Mouse (Mus musculus): ENCODE results near the gene Tulp4. TPM values are rescaled to one million over a fixed set of nuclear protein-coding genes. Genes with fewer than 3 reads are reported as not detected.

Tulp4 gene
- total RNA-seq, 2 experiments from 2014 or later = 99.6 to 111 TPM

DNA sequence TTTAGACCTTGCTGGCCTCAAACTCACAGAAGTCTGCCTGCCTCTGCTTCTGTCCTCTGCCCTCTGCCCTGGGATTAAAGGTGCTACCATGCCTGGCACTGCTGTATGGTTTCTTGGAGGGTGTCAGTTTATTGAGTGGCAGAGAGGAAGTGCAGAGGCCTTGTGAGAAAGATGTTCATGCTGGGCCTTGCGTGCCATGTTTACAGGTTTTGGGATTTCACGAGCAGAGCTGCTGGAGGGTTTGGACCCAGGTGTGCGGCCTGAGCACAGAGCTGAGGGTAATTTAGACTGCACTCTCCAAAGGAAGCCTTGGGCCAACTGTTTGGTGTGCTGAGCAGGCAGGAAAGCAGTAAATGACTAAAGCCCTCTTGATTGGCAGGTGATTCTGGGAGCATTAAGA, 11.7 kb downstream of the Tulp4 start:
- intact Hi-C loops (cut with DNase I) = no loop called here
- no peak for DNase-seq (ENCODE audit: low spot score)

DNA sequence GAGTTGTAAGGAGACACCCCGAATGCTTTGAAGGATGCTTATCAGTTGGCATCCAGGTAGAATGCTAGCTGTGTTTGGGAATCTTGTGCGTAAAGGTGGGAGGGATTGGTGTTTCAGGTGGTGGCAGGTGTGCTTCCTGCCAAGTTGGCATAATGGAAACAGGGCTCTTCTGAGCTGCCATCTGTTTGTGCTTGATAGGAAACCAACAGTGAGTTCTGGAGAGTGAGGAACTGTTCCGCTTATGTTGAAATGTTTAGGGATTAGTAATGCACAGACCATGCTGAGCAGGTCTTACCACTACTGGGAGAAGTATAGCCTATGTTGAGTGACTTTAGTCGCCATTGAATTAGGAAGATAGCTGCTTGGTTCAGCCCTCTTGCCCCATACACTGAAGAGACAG, 12.6 kb downstream of the Tulp4 start:
- DNase-seq (ENCODE audit: low spot score) = no peak
- intact Hi-C loops (cut with DNase I) = no loop called here

DNA sequence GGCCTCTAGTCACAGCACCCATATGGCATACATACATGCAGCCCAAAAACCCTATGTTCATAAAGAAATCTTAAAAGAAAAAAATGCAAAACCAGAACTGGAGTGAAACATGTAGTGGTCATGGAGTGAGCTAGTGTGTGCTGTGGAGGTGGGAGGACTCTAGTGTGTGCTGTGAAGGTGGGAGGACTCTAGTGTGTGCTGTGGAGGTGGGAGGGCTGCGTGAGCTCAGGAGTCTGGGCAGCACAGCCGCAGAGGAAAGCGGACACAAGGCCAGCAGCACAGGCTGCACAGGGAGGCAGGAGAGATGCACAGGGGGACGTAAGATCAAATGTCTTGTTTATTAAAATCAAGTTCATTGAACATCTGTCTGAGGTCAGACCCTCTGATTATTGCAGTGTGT, 17.5 kb downstream of the Tulp4 start:
- DNase-seq (ENCODE audit: low spot score) = no peak
- intact Hi-C loops (cut with DNase I) = no loop called here

DNA sequence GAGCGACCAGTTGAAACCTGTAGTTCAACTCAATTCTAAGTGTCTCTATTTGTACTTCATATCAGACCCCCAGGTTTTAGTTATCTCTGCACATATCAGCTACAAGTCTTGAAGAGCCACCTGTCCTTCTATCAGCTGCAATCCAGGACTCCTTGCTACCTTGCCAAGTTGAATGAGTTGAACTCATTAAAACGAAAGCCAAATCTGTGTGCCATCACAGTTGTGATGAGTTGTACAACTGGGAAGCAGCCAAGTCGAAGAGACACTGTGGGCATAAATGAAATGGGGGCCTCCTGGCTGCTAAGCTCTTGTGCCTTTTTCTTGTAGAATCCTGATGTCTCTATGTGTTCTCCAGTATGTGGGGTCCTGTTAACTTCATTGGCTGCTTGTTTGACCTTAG, 19.2 kb downstream of the Tulp4 start:
- intact Hi-C loops (cut with DNase I) = no loop called here

DNA sequence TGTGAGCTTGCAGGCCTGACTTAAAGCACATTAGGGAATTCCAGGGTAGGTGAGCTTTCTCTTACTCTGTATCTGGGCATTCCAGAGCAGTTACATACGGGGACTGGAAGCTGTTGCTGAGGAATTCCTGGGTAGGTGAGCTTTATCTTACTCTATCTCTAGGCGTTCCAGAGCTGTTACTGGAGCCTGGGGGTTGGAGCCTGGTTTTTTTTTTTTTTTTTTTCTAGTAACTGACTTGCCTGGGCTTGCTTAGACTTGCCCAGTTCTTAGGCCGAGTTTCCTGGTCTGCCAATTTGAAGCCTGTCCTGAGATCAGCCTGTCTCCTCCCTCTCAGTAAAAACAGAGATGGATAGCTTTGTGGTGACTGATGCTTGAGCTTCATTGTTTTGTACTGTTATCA, 21.8 kb downstream of the Tulp4 start:
- DNase-seq (ENCODE audit: low spot score) = no peak
- intact Hi-C loops (cut with DNase I) = no loop called here

More for the DNA sequence above, 19.2 kb downstream of the Tulp4 start:
- no peak for DNase-seq (ENCODE audit: low spot score)

DNA sequence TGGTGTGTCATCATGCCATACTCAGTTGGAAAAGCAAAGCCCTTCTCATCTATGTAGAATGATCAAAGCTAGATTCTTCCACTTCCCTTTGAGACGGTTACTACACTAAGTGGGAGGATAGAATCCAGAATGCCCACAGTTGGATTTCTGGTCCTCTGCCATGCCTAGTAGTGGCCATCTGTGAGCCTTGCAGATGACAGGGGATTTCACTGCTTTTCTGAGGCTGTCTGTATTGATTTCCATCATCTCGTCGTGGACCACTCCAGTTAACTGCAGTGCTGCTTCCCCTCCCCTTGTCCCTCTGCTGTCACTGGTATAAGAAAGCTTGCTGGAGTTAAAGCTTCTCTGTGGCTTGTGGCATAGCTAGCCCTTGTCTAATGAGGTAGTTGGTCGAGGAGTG, 23.1 kb downstream of the Tulp4 start:
- DNase-seq (ENCODE audit: low spot score) = no peak
- intact Hi-C loops (cut with DNase I) = no loop called here

DNA sequence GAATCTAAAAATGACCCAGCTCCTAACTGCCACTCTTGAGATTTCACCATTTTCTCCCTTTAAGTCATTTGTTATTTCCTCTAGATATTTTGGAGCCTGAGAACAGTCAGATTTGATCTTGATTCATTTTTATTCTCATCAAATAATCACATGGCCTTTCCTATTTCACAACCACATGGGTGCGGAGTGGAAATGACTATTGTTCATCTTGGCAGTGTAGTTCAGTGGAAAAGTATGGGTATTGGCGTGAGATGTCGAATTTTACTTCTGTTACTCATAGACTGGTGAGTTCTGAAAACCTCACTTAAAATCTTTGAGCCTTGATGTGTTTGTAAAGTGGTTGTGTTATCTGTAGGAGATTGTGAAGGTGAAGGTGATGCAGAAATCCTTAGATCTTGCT, 24.8 kb downstream of the Tulp4 start:
- no peak for DNase-seq (ENCODE audit: low spot score)
- intact Hi-C loops (cut with DNase I) = no loop called here

DNA sequence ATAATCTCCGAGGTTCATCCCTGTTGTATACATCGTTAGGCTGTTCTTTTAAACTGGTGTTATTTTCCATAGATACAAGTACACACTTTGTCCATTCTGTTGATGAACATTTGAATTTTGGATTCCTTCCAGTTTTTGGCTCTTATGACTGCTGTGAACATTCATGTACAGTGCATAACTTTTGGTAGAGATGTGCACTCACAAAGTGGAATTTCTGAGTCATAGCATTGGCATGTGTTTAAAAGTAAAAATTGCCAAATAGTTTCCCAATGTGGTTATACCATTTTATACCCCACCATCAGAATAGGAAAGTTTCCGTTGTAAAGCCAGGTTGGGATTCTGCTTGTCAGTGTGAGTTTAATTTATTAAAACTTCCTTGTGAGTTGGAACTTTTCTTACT, 34.6 kb downstream of the Tulp4 start:
- intact Hi-C loops (cut with DNase I) = no loop called here
- no peak for DNase-seq (ENCODE audit: low spot score)

DNA sequence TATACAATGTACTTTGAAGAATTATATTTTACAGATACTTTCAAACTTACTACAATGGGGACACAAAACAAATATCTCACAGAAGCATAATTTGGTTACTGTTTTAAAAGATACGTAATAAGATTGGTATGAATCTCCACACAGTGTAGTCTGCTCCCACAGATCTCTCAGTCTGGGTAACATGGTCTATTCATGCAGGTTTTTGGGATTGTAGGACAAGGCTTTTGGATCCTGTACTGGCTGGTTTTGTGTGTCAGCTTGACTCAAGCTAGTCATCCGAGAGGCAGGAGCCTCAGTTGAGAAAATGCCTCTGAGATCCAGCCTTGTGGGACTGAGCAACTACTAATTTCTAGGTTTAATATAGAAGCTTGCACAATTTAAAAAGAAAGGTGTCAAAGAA, 35.1 kb downstream of the Tulp4 start:
- intact Hi-C loops (cut with DNase I) = no loop called here
- no peak for DNase-seq (ENCODE audit: low spot score)

DNA sequence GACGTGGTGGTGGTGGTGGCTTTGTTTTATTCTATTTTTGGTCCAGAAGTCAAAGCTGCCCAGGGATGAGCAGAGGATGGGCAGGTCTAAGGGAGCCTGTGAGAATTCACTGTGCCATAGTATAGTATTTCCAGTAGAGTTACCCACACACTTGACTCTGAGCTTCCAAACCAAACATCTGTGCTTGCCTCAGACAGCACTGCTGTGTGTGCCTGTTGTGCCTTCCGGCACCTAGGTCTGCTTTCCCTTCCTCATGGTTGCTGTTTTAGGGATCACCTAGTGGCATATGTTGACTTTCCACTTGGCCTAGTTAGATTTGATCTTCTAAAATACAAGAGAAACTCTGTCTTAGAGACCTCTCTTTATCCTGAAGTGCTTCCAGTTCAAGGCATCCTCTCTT, 39.0 kb downstream of the Tulp4 start:
- intact Hi-C loops (cut with DNase I) = no loop called here
- no peak for DNase-seq (ENCODE audit: low spot score)

DNA sequence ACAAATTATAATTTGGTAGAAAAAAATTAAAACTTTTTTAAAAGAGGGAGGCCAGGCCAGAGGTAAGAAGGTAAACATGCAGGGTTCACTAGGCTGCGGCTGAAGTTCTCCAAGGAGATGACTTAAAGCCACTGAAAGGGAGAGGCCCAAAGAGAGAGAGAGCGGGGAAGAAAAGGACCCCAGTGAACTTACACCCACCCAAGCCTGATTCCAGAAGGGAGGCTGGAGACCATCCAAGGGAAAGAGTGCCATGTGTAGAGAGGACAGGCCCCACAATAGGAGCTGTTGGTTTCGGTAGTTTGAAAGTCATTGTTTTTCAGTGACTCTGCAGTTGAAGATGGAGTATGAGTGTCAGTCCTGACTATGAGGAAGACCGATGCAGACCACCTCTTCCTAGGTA, 46.7 kb downstream of the Tulp4 start:
- intact Hi-C loops (cut with DNase I) = no loop called here
- DNase-seq (ENCODE audit: low spot score) = no peak

DNA sequence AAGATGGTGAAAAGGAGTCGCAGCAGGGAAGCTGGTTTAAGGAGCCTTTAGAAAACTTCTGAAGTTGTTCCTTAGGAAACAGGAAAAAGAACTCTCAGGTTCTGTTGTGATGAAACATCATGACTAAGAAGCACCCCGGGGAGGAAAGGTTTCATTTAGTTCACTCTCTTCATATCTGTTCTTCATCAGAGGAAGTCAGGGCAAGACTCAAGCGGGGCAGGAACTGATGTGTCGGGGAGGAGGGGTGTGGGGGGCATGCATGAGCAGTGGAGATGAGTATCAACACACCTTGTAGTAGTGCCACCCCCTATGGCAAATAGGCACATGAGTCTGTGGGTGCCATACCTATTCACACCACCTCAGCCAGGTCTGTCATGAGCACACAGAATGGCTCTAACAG, 47.3 kb downstream of the Tulp4 start:
- intact Hi-C loops (cut with DNase I) = no loop called here
- DNase-seq (ENCODE audit: low spot score) = no peak

DNA sequence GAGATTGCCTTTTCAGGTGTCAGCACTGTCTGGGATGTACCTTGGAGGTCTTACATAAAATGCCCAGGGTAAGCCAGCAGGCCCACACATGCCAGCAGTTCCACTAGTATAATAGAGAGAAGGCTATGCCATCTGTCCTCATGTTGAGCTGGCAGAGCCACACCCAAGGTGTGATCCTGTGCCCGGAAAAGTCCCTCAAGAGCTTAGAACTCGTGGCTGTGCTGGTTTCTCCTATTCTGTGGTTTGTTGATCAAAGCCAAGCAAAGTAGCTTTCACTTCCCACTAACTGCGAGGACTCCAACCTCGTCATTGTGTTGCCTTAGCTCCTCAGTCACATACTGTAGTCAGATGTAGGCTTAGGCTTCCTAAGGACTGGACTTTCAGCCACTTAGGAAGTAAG, 48.1 kb downstream of the Tulp4 start:
- intact Hi-C loops (cut with DNase I) = no loop called here
- no peak for DNase-seq (ENCODE audit: low spot score)

DNA sequence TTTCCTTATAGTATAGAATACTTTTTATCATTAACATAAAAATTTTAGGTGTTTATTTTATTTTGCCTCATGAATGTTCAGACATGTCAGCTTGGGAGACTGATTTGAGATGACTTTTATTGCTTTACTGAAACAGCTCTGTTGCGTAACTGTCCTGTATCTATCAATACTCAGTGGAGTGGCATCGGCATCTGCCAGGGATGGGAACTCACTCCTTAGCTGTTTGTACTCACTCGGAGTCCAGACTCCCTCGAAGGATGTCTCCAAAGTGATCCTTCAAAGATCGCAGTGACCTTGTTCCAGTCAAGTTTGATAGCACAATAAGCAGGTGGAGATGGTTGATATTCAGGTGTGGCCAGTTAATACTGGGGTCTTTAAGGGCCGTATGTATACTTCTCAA, 54.3 kb downstream of the Tulp4 start:
- intact Hi-C loops (cut with DNase I) = loop anchor here (5.0 kb wide), 1 partner anchor 53 kb away; the partner anchor contains the start of gene Tulp4

DNA sequence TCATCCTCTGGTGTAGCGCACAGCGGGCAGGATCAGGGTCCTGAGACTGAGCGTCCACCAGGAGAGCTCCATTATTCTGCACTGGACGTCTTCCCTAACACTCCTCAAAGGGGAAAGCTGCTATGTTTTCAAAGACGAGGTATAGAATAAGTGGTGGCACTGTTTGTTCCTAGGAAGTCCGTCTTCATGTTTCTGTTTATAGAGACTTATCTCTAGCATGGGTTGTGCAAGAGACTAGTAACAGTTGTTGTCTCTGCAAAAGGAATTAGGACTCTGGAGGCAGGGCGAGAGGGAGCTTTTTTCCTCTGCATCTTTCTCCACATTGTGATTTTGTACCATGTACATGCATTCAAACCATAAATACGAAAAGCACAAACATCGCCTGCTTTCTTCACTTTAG, 55.7 kb downstream of the Tulp4 start:
- intact Hi-C loops (cut with DNase I) = loop anchor here (5.0 kb wide), 1 partner anchor 55 kb away; the partner anchor contains the start of gene Tulp4
- DNase-seq (ENCODE audit: low spot score) = no peak

More for the DNA sequence above, 54.3 kb downstream of the Tulp4 start:
- DNase-seq (ENCODE audit: low spot score) = no peak

DNA sequence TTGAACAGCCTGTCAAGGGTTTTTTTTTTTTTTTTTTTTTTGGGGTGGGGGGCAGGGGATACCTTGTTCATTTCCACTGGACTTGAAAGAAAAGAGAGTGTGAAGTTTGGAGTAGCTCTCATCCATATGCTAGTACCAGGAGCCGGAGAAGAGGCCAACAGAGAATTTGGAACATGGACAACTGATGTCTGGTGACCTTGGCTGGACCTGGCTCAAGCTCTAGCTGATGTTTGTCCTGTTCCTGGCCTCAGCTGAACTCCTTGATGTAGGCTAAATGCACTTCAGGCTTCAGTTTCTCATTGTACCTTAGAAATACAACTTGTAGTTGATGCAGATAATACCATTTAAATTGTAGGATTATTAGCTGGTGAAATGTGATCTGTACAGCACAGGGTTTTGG, 56.5 kb downstream of the Tulp4 start:
- intact Hi-C loops (cut with DNase I) = loop anchor here (5.0 kb wide), 1 partner anchor 55 kb away; the partner anchor contains the start of gene Tulp4
- no peak for DNase-seq (ENCODE audit: low spot score)

DNA sequence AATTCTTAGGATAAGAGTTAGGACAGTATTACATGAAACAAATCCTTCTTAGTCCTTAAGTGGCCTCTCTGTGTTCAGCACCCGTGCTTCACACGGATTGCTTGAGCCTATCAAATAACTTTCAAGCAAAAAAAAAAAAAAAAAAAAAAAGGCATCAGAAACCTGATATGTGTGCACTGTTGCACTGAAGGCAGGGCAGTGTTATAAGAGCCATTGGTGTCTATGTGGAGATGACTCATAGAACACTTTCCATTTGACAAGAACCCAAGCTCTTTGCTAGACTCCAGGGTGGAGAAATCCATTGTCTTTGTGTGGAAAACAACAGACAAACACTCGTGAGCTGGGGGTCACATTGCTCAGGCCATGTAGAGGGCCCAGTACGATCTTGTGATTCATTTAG, 58.7 kb downstream of the Tulp4 start:
- no peak for DNase-seq (ENCODE audit: low spot score)
- intact Hi-C loops (cut with DNase I) = loop anchor here (5.0 kb wide), 1 partner anchor 58 kb away; the partner anchor contains the start of gene Tulp4

DNA sequence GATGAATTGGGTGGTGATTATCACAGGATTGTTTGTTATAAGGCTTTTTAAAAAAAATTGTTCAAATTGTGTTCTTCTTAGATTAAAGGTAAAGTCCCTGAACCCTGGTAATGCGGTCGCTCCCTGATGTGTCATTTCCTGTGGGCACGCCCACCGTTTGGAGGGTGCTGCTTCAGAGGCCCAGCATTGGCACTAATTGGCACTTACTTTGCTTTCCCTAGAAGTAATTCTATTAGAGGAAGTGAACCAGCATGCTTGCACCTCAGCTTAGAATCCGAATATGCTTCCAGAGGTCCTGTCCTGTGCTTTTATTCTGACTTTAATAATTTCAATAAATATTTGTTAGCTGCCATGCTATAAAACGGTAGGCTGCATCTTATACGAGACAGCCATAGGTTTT, 66.2 kb downstream of the Tulp4 start:
- intact Hi-C loops (cut with DNase I) = loop anchor here (5.0 kb wide), 1 partner anchor 40 kb away; no protein-coding TSS in a partner anchor
- DNase-seq (ENCODE audit: low spot score) = no peak

DNA sequence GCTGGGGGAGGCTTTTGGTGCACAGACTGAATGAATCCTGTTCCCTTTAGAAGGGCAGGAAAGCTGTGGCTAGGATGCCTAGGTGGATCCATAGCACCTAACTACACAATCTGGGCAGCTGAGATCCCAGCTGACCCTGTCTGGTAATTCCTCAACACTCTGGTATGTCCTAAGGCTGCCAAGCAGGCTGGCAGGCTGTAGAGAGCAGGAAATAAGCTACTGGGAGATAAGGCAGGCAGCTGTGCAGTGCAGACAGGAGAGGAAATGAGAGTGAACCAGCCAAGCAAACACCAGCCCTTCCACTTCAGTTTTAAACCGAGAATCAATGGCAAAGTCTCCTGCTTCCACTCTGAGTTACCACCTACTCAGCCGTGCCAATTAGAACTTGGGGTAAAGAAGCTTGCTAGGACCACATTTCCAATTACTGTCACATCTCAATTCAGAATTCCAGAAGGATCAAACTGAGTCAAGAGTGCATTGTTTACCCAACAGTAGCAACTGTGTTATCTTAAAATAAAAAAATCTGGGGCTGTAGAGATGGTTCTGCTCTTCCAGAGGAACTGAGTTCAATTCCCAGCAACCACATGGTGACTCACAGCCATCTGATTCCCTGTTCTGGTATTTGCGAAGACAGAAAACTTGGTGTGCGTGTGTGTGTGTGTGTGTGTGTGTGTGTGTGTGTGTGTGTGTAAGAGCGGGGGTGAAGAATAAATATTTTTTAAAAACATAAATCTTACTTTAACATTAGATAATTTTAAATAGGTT, 66.9 kb downstream of the Tulp4 start:
- peak; percentile 61 for DNase-seq (ENCODE audit: low spot score)
- intact Hi-C loops (cut with DNase I) = loop anchor here (5.0 kb wide), 1 partner anchor 39 kb away; no protein-coding TSS in a partner anchor

DNA sequence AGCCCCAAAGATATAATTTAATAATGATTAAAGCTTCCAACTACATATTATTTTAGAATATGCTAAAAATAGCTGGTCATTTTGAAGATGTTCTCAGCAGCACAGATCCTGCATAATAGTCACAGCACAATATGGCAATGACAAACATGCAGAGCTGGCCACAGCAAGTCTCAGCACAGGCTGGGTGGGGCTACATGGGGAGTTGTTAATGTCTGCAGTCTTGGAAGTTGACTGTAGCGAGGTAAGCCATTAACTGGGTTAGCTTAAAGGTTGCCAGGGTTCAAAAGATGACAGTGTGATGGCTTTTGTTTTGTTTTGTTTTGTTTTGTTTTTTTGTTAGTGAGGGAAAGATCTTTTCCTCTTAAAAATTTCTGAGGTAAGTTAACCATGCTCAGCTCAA, 68.3 kb downstream of the Tulp4 start:
- intact Hi-C loops (cut with DNase I) = loop anchor here (5.0 kb wide), 1 partner anchor 38 kb away; no protein-coding TSS in a partner anchor
- DNase-seq (ENCODE audit: low spot score) = no peak

DNA sequence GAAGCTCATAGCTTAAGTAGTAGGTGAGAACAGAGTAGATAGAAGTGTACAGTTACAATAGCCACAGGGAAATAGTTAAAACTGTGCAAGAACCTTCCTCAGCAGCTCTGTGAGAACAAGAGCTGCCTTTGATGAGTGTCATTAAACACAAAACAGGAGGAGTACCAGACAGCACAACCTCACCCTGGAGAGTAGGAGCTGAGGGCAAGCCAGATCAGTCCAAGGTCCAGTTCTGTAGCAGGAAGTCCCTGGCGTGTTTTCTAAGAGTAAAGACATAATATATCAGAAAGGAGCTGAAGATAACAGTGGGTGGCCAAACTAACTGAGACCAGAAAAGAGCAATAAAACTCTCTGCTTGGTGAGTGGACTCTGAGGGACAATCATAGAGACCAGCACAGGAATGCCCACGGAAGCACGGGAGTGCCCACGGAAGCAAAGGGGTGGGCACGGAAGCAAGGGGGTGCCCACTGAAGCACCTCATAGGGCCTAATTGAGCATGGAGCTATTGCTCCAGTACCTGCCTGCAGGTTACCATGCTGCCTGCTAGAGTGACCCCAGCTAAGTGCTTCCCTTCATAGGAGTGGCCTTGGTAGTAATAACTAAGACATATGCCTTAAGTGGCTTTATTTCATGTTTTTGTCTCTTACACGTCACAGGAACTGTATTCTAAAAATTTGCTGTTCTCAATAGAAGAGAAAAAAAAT, 72.5 kb downstream of the Tulp4 start:
- intact Hi-C loops (cut with DNase I) = no loop called here
- DNase-seq (ENCODE audit: low spot score) = no peak

All from heart, postnatal 25 days (tissue).